Mouse (Mus musculus) activated CD4-positive, CD25-positive, alpha-beta regulatory T cell, adult 4 months (primary cell): ENCODE results near the gene Ebf1. TPM values are rescaled to one million over a fixed set of nuclear protein-coding genes. Genes with fewer than 3 reads are reported as not detected.

ENCODE experiments used
- ATAC-seq: one replicate; pipeline ENCODE4 v1.8.0; 2017
- polyA plus RNA-seq, 2 experiments: library from polyadenylated mRNA; unstranded; fragments of 100-300 nt; shearing (Covaris generic); gene quantifications; one replicate each; pipeline ENCODE4 v1.2.1; 2017

Gene Ebf1
- polyA plus RNA-seq, 2 experiments from 2014 or later = 0.48 to 4.5 TPM

GRCm38 (mm10) chr11:44619131-44619886 lies 2.2 kb downstream of the Ebf1 start:
- no peak for ATAC-seq

- ATAC-seq = no peak
These were observed 3.0 kb downstream of the Ebf1 start for GRCm38 (mm10) chr11:44619887-44620693.

GRCm38 (mm10) chr11:44620694-44621446 lies 3.8 kb downstream of the Ebf1 start:
- no peak for ATAC-seq

- no peak for ATAC-seq
These were observed 4.5 kb downstream of the Ebf1 start for GRCm38 (mm10) chr11:44621615-44622014.

GRCm38 (mm10) chr11:44622023-44622731 lies 5.1 kb downstream of the Ebf1 start:
- no peak for ATAC-seq

- no peak for ATAC-seq
These were observed 7.4 kb downstream of the Ebf1 start for GRCm38 (mm10) chr11:44624564-44624963.

- ATAC-seq = no peak
These were observed 8.9 kb downstream of the Ebf1 start for GRCm38 (mm10) chr11:44626065-44626464.

- ATAC-seq = no peak
These were observed 11.3 kb downstream of the Ebf1 start for GRCm38 (mm10) chr11:44628412-44628811.

- ATAC-seq = no peak
These were observed 15.2 kb downstream of the Ebf1 start for GRCm38 (mm10) chr11:44632064-44632968.

GRCm38 (mm10) chr11:44633001-44633693 lies 16.0 kb downstream of the Ebf1 start:
- no peak for ATAC-seq

GRCm38 (mm10) chr11:44634552-44635193 lies 17.6 kb downstream of the Ebf1 start:
- no peak for ATAC-seq

- no peak for ATAC-seq
These were observed 19.1 kb downstream of the Ebf1 start for GRCm38 (mm10) chr11:44636241-44636640.

- ATAC-seq = no peak
These were observed 21.2 kb downstream of the Ebf1 start for GRCm38 (mm10) chr11:44638193-44638754.

GRCm38 (mm10) chr11:44641496-44641895 lies 24.4 kb downstream of the Ebf1 start:
- ATAC-seq = no peak

- ATAC-seq = no peak
These were observed 37.4 kb downstream of the Ebf1 start for GRCm38 (mm10) chr11:44654340-44655019.

GRCm38 (mm10) chr11:44655468-44655867 lies 38.4 kb downstream of the Ebf1 start:
- no peak for ATAC-seq

- no peak for ATAC-seq
These were observed 39.8 kb downstream of the Ebf1 start for GRCm38 (mm10) chr11:44656916-44657315.

- no peak for ATAC-seq
These were observed 40.8 kb downstream of the Ebf1 start for GRCm38 (mm10) chr11:44657833-44658395.

- no peak for ATAC-seq
These were observed 44.8 kb downstream of the Ebf1 start for GRCm38 (mm10) chr11:44661875-44662274.
